Mouse (Mus musculus): ENCODE results near the gene Maats1. TPM values are rescaled to one million over a fixed set of nuclear protein-coding genes. Genes with fewer than 3 reads are reported as not detected.

Maats1 gene
- polyA plus RNA-seq, 1 experiment, result 0.04 TPM

- TF ChIP-seq POLR2A (IDR thresholded peaks at IDR 0.05; ENCODE audit: low read depth, low read length) (no peak), CTCF (IDR thresholded peaks at IDR 0.05; ENCODE audit: extremely low read depth, insufficient read depth, insufficient read length, insufficient replicate concordance) (no peak)
- no peak overlapping the region for H3K4me3 ChIP-seq (ENCODE audit: extremely low read depth, insufficient read depth, insufficient read length)
- WGBS, result 93% methylated on average over 4 of the region's 4 CpGs
- no peak overlapping the region for H3K27ac ChIP-seq (ENCODE audit: insufficient read depth, low read length)
- no peak for DNase-seq (ENCODE audit: low read depth in 1 of 2, low spot score in 2 of 2)
- H3K27me3 ChIP-seq (ENCODE audit: control insufficient read depth, insufficient read depth, low read length), result no peaks in the 10 kb centered on the region
- H3K4me1 ChIP-seq (ENCODE audit: control insufficient read depth, insufficient read depth, insufficient read length), result peaks cover 3% of the 10 kb centered on the region; the same call in 1 of the 2 replicates
- H3K36me3 ChIP-seq (ENCODE audit: control insufficient read depth, insufficient read depth, low read length), result no peaks in the 10 kb centered on the region
These were observed 30.9 kb upstream of the Maats1 start for GRCm38 (mm10) chr16:38372876-38373275.

GRCm38 (mm10) chr16:38371705-38372296, 29.9 kb upstream of the Maats1 start:
- H3K4me1 ChIP-seq (ENCODE audit: control insufficient read depth, insufficient read depth, insufficient read length), result peaks cover 3% of the 10 kb centered on the region; the same call in 1 of the 2 replicates
- TF ChIP-seq CTCF (IDR thresholded peaks at IDR 0.05; ENCODE audit: extremely low read depth, insufficient read depth, insufficient read length, insufficient replicate concordance) (no peak), POLR2A (IDR thresholded peaks at IDR 0.05; ENCODE audit: low read depth, low read length) (no peak)
- H3K27ac ChIP-seq (ENCODE audit: insufficient read depth, low read length), result no peak overlapping the region
- 81% methylated on average over 15 of the region's 15 CpGs for WGBS
- no peaks in the 10 kb centered on the region for H3K36me3 ChIP-seq (ENCODE audit: control insufficient read depth, insufficient read depth, low read length)
- no peak for DNase-seq (ENCODE audit: low read depth in 1 of 2, low spot score in 2 of 2)
- no peaks in the 10 kb centered on the region for H3K27me3 ChIP-seq (ENCODE audit: control insufficient read depth, insufficient read depth, low read length)
- H3K4me3 ChIP-seq (ENCODE audit: extremely low read depth, insufficient read depth, insufficient read length), result no peak overlapping the region

GRCm38 (mm10) chr16:38370633-38371374, 28.9 kb upstream of the Maats1 start:
- no peaks in the 10 kb centered on the region for H3K4me1 ChIP-seq (ENCODE audit: control insufficient read depth, insufficient read depth, insufficient read length)
- 92% methylated on average over 8 of the region's 8 CpGs for WGBS
- H3K4me3 ChIP-seq (ENCODE audit: extremely low read depth, insufficient read depth, insufficient read length), result no peak overlapping the region
- H3K27ac ChIP-seq (ENCODE audit: insufficient read depth, low read length), result no peak overlapping the region
- TF ChIP-seq CTCF (IDR thresholded peaks at IDR 0.05; ENCODE audit: extremely low read depth, insufficient read depth, insufficient read length, insufficient replicate concordance), result no peak
- TF ChIP-seq POLR2A (IDR thresholded peaks at IDR 0.05; ENCODE audit: low read depth, low read length), result no peak
- no peaks in the 10 kb centered on the region for H3K27me3 ChIP-seq (ENCODE audit: control insufficient read depth, insufficient read depth, low read length)
- DNase-seq (ENCODE audit: low read depth in 1 of 2, low spot score in 2 of 2), result no peak
- H3K36me3 ChIP-seq (ENCODE audit: control insufficient read depth, insufficient read depth, low read length), result no peaks in the 10 kb centered on the region

- no peaks in the 10 kb centered on the region for H3K4me1 ChIP-seq (ENCODE audit: control insufficient read depth, insufficient read depth, insufficient read length)
- H3K27me3 ChIP-seq (ENCODE audit: control insufficient read depth, insufficient read depth, low read length), result no peaks in the 10 kb centered on the region
- no peak overlapping the region for H3K27ac ChIP-seq (ENCODE audit: insufficient read depth, low read length)
- TF ChIP-seq POLR2A (IDR thresholded peaks at IDR 0.05; ENCODE audit: low read depth, low read length) (no peak), CTCF (IDR thresholded peaks at IDR 0.05; ENCODE audit: extremely low read depth, insufficient read depth, insufficient read length, insufficient replicate concordance) (no peak)
- H3K4me3 ChIP-seq (ENCODE audit: extremely low read depth, insufficient read depth, insufficient read length), result no peak overlapping the region
- DNase-seq (ENCODE audit: low read depth in 1 of 2, low spot score in 2 of 2), result no peak
- 86% methylated on average over 4 of the region's 4 CpGs for WGBS
- H3K36me3 ChIP-seq (ENCODE audit: control insufficient read depth, insufficient read depth, low read length), result no peaks in the 10 kb centered on the region
These were observed 28.1 kb upstream of the Maats1 start for GRCm38 (mm10) chr16:38369992-38370484.

- Histone ChIP-seq H3K4me1 (ENCODE audit: control insufficient read depth, insufficient read depth, insufficient read length) (no peaks in the 10 kb centered on the region), H3K36me3 (ENCODE audit: control insufficient read depth, insufficient read depth, low read length) (no peaks in the 10 kb centered on the region), H3K27ac (ENCODE audit: insufficient read depth, low read length) (no peak overlapping the region), H3K27me3 (ENCODE audit: control insufficient read depth, insufficient read depth, low read length) (no peaks in the 10 kb centered on the region), H3K4me3 (ENCODE audit: extremely low read depth, insufficient read depth, insufficient read length) (no peak overlapping the region)
- TF ChIP-seq POLR2A (IDR thresholded peaks at IDR 0.05; ENCODE audit: low read depth, low read length), result no peak
- TF ChIP-seq CTCF (IDR thresholded peaks at IDR 0.05; ENCODE audit: extremely low read depth, insufficient read depth, insufficient read length, insufficient replicate concordance), result no peak
- WGBS, result 92% methylated on average over 8 of the region's 8 CpGs
- no peak for DNase-seq (ENCODE audit: low read depth in 1 of 2, low spot score in 2 of 2)
These were observed 27.5 kb upstream of the Maats1 start for GRCm38 (mm10) chr16:38369431-38369830.

GRCm38 (mm10) chr16:38369000-38369399, 27.1 kb upstream of the Maats1 start:
- WGBS, result 86% methylated on average over 7 of the region's 7 CpGs
- TF ChIP-seq CTCF (IDR thresholded peaks at IDR 0.05; ENCODE audit: extremely low read depth, insufficient read depth, insufficient read length, insufficient replicate concordance) (no peak), POLR2A (IDR thresholded peaks at IDR 0.05; ENCODE audit: low read depth, low read length) (no peak)
- no peak overlapping the region for H3K27ac ChIP-seq (ENCODE audit: insufficient read depth, low read length)
- H3K27me3 ChIP-seq (ENCODE audit: control insufficient read depth, insufficient read depth, low read length), result no peaks in the 10 kb centered on the region
- H3K36me3 ChIP-seq (ENCODE audit: control insufficient read depth, insufficient read depth, low read length), result no peaks in the 10 kb centered on the region
- DNase-seq (ENCODE audit: low read depth in 1 of 2, low spot score in 2 of 2), result no peak
- no peak overlapping the region for H3K4me3 ChIP-seq (ENCODE audit: extremely low read depth, insufficient read depth, insufficient read length)
- H3K4me1 ChIP-seq (ENCODE audit: control insufficient read depth, insufficient read depth, insufficient read length), result no peaks in the 10 kb centered on the region

- Histone ChIP-seq H3K4me3 (ENCODE audit: extremely low read depth, insufficient read depth, insufficient read length) (no peak overlapping the region), H3K36me3 (ENCODE audit: control insufficient read depth, insufficient read depth, low read length) (no peaks in the 10 kb centered on the region), H3K27me3 (ENCODE audit: control insufficient read depth, insufficient read depth, low read length) (no peaks in the 10 kb centered on the region), H3K27ac (ENCODE audit: insufficient read depth, low read length) (no peak overlapping the region), H3K4me1 (ENCODE audit: control insufficient read depth, insufficient read depth, insufficient read length) (no peaks in the 10 kb centered on the region)
- DNase-seq (ENCODE audit: low read depth in 1 of 2, low spot score in 2 of 2), result no peak
- WGBS, result 55% methylated on average over 10 of the region's 10 CpGs
- TF ChIP-seq POLR2A (IDR thresholded peaks at IDR 0.05; ENCODE audit: low read depth, low read length), result no peak
- no peak for TF ChIP-seq CTCF (IDR thresholded peaks at IDR 0.05; ENCODE audit: extremely low read depth, insufficient read depth, insufficient read length, insufficient replicate concordance)
These were observed 26.4 kb upstream of the Maats1 start for GRCm38 (mm10) chr16:38368336-38368735.

Measured in spleen, adult 2 months (tissue).